Mouse (Mus musculus) heart, embryonic 15.5 days (tissue): ENCODE data around the gene Rapgef3. TPM values are rescaled to one million over a fixed set of nuclear protein-coding genes. Genes with fewer than 3 reads are reported as not detected.
A peak's percentile ranks its signal among the peaks of the same experiment; 100 is the strongest.

Source experiments
- ATAC-seq: fragments of 200-750 bp; cut with Nextera tagmentation; replicated peaks from 2 replicates; pipeline ENCODE4 v1.8.0; 2017; ENCODE audit warnings: low read depth, moderate TSS enrichment; ENCODE audit not compliant: insufficient number of reproducible peaks, insufficient read depth, low FRiP score
- H3K27ac ChIP-seq: fragments of 300-500 bp; sonication (generic); 2 replicates; pipeline ENCODE4 v1.5.1; 2015; ENCODE audit warnings: mild to moderate bottlenecking, inconsistent platforms
- H3K27me3 ChIP-seq: fragments of 300-500 bp; sonication (generic); 2 replicates; pipeline ENCODE4 v1.6.1; 2015; ENCODE audit warnings: inconsistent platforms
- H3K36me3 ChIP-seq: fragments of 300-500 bp; sonication (generic); 2 replicates; pipeline ENCODE4 v1.6.1; 2015; ENCODE audit warnings: mild to moderate bottlenecking, inconsistent platforms
- H3K4me1 ChIP-seq: fragments of 300-500 bp; sonication (generic); replicated peaks from 2 replicates; pipeline ENCODE4 v1.6.1; 2015; ENCODE audit warnings: inconsistent platforms
- H3K4me2 ChIP-seq: fragments of 300-500 bp; sonication (generic); 2 replicates; pipeline ENCODE4 v1.6.1; 2015; ENCODE audit warnings: inconsistent platforms, mild to moderate bottlenecking, moderate library complexity
- H3K4me3 ChIP-seq: fragments of 300-500 bp; sonication (generic); 2 replicates; pipeline ENCODE4 v1.5.1; 2015; ENCODE audit warnings: mild to moderate bottlenecking, inconsistent platforms
- H3K9ac ChIP-seq: fragments of 300-500 bp; sonication (generic); 2 replicates; pipeline ENCODE4 v1.6.1; 2015; ENCODE audit warnings: mild to moderate bottlenecking, inconsistent platforms
- H3K9me3 ChIP-seq: fragments of 300-500 bp; sonication (generic); replicated peaks from 2 replicates; pipeline ENCODE4 v1.6.1; 2016; ENCODE audit warnings: inconsistent platforms
- WGBS: fragments of 180-500 bp; shearing (Covaris S2); methylation state at CpG from one replicate; pipeline ENCODE4 v1.1.7; 2015; ENCODE audit warnings: mixed read lengths; 5-methylcytosine and 5-hydroxymethylcytosine counted together
- polyA plus RNA-seq: library from polyadenylated mRNA; unstranded; fragments of >200 nt; fragmentation: Nextera tagmentation; extraction: Ambion mirVana; gene quantifications from 2 replicates; pipeline ENCODE4 v1.2.1, GENCODE M21; 2015

Gene Rapgef3
- polyA plus RNA-seq, 1 experiment from 2014 or later, result 20.0 TPM

DNA sequence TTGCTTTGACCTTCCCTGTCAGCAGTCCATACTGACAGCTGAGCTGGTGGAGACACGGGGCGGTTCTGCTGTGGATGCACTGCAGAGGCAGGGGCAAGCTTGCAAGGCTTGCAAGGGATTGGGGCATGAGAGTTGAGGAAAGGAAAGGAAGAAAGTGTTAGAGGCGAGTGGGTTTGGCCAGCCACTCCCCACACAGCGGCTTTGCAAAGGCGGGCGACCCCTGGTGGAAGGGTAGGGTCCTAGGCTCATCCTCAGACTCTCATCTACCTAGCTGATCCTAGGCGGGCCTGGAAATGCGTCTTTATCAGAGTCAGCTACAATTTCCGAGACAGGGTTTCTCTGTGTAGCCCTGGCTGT lies 15.0 kb upstream of the Rapgef3 start:
- no peaks in the 10 kb centered on the region for H3K27me3 ChIP-seq
- H3K9ac ChIP-seq, result peak overlapping the region; percentile 4; the same call in 1 of the 2 replicates
- peak overlapping the region; percentile 58 for H3K27ac ChIP-seq
- peak overlapping the region; percentile 30 for H3K4me3 ChIP-seq
- peak; percentile 29; the same call in 1 of the 2 replicates for ATAC-seq
- H3K36me3 ChIP-seq, result no peaks in the 10 kb centered on the region
- H3K9me3 ChIP-seq, result no peaks in the 10 kb centered on the region
- WGBS, result 3% methylated on average over 9 of the region's 9 CpGs
- H3K4me1 ChIP-seq, result peaks cover 51% of the 10 kb centered on the region
- peak overlapping the region; percentile 54 for H3K4me2 ChIP-seq

- WGBS, result 13% methylated on average over 24 of the region's 24 CpGs
- Histone ChIP-seq H3K36me3 (no peaks in the 10 kb centered on the region), H3K9ac (peak overlapping the region; percentile 4; the same call in 1 of the 2 replicates), H3K4me1 (peaks cover 50% of the 10 kb centered on the region), H3K27ac (peak overlapping the region; percentile 58), H3K4me2 (peak overlapping the region; percentile 54), H3K27me3 (no peaks in the 10 kb centered on the region), H3K9me3 (no peaks in the 10 kb centered on the region), H3K4me3 (peak overlapping the region; percentile 30)
- no peak for ATAC-seq
Measured at GRCm38 (mm10) chr15:97781961-97782748, 14.4 kb upstream of the Rapgef3 start.

DNA sequence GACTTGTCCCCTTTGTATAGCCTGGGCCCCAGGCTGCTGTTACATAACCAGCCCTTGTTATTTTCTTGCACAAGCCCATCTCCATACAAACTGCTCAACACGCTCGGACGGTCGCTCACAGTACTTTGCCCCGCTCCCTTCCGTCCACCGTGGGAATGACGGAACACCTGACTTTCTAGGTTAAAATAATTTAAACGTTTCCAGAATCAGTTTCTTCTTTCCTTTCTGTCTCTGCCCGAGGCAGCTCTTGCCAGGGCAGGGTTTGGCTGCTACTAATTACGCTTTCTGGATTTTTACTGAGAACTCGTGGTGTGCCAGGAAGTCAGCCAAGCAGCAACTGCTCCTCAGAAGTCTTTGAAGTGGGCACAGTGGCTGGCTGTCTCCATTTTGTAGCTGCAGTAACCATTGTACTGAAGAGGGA lies 12.8 kb upstream of the Rapgef3 start:
- H3K4me1 ChIP-seq, result peaks cover 40% of the 10 kb centered on the region
- no peak overlapping the region for H3K4me2 ChIP-seq

GRCm38 (mm10) chr15:97779576-97779975 lies 11.8 kb upstream of the Rapgef3 start:
- Histone ChIP-seq H3K27me3 (no peaks in the 10 kb centered on the region), H3K4me3 (no peak overlapping the region), H3K36me3 (no peaks in the 10 kb centered on the region), H3K27ac (no peak overlapping the region), H3K9me3 (no peaks in the 10 kb centered on the region), H3K4me2 (no peak overlapping the region), H3K4me1 (peaks cover 31% of the 10 kb centered on the region), H3K9ac (no peak overlapping the region)
- no peak for ATAC-seq
- 96% methylated on average over 1 of the region's 1 CpGs for WGBS

More for the DNA sequence above, 12.8 kb upstream of the Rapgef3 start:
- Histone ChIP-seq H3K4me3 (no peak overlapping the region), H3K36me3 (no peaks in the 10 kb centered on the region), H3K27ac (peak overlapping the region; percentile 9; the same call in 1 of the 2 replicates), H3K9ac (no peak overlapping the region), H3K27me3 (no peaks in the 10 kb centered on the region), H3K9me3 (no peaks in the 10 kb centered on the region)
- no peak for ATAC-seq
- WGBS, result 80% methylated on average over 12 of the region's 12 CpGs

DNA sequence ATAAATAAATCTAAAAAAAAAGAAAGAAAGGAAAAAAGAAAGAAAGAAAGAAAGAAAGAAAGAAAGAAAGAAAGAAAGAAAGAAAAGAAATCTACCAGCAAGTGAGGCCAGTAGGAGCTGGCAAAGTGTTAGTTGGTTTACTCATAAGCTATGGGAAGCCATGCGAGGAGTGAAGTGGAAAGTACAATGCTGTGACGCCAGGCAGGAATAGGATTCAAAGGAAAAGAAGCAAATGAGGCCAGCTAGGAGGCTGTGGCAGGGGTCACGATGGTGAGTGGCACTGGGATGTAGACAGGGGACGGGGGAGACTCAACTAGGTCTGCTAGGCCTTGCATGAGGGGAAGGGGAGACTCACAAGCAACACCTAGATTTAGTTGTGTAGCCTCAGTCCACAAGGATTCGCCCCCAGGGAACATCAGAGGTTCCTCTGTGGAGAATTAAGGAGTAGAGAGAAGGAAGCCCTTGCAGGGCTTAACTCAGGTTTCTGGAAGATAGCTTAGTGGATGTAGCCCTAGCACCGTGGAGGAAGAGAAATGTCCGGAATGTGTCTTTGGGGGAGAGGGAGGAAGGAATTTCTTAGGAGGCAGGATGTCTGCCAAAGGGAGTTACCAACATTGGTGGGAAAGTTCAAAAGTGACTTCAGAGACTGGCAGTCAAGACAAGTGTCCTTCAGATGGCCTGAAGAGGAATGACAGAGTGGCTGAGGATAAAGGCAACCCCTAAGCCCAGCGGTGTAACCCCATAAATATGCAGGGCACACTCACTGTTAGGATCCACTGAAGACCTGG lies 10.7 kb upstream of the Rapgef3 start, which contains the start of gene Slc48a1:
TSS of gene Slc48a1 (plus strand) at position 210 of the 788 bp plus-strand sequence.
- Histone ChIP-seq H3K4me2 (no peak within 1 kb of the TSS), H3K9ac (no peak within 1 kb of the TSS), H3K4me1 (peaks cover 38% of the 10 kb centered on the region), H3K36me3 (no peaks in the 10 kb centered on the region), H3K9me3 (no peaks in the 10 kb centered on the region), H3K4me3 (no peak within 1 kb of the TSS), H3K27ac (peak within 1 kb of the TSS; percentile 61), H3K27me3 (no peaks in the 10 kb centered on the region)
- WGBS, result 60% methylated on average over 8 of the region's 8 CpGs
- no peak for ATAC-seq

GRCm38 (mm10) chr15:97776919-97777318 lies 9.1 kb upstream of the Rapgef3 start:
- H3K4me1 ChIP-seq, result peaks cover 41% of the 10 kb centered on the region
- no peaks in the 10 kb centered on the region for H3K36me3 ChIP-seq
- H3K9ac ChIP-seq, result no peak overlapping the region
- no peak for ATAC-seq
- no peak overlapping the region for H3K4me3 ChIP-seq
- WGBS, result 77% methylated on average over 6 of the region's 6 CpGs
- no peaks in the 10 kb centered on the region for H3K27me3 ChIP-seq
- no peak overlapping the region for H3K27ac ChIP-seq
- H3K9me3 ChIP-seq, result no peaks in the 10 kb centered on the region
- no peak overlapping the region for H3K4me2 ChIP-seq

DNA sequence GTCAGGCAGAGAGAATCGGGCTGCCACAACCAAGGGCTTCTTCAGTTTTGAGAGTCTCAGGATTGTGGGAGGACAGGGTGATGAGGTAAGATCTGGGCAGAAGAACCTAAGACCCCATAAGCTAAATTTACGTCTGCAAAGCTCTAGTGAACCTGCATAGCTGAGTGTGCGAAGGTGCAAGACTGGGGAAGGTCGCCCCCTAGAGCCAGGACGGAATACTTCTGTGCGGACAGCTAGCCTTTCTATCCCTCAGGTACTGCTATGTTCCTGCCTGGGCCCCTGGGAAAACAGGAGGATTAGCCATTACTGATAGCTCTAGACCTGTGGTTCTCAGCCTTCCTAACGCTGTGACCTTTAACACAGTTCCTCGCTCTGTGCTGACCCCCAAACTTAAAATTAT lies 8.7 kb upstream of the Rapgef3 start:
- no peak overlapping the region for H3K4me2 ChIP-seq
- no peaks in the 10 kb centered on the region for H3K36me3 ChIP-seq
- no peaks in the 10 kb centered on the region for H3K9me3 ChIP-seq
- H3K4me1 ChIP-seq, result peaks cover 40% of the 10 kb centered on the region
- ATAC-seq, result 0 out of 2 replicates have a peak, but pooled peaks have one; percentile 35
- 9% methylated on average over 8 of the region's 8 CpGs for WGBS
- H3K4me3 ChIP-seq, result no peak overlapping the region
- H3K9ac ChIP-seq, result no peak overlapping the region
- H3K27ac ChIP-seq, result no peak overlapping the region
- no peaks in the 10 kb centered on the region for H3K27me3 ChIP-seq

- Histone ChIP-seq H3K9ac (no peak overlapping the region), H3K4me1 (peaks cover 39% of the 10 kb centered on the region), H3K9me3 (no peaks in the 10 kb centered on the region), H3K36me3 (no peaks in the 10 kb centered on the region), H3K4me3 (no peak overlapping the region), H3K4me2 (peak overlapping the region; percentile 45), H3K27ac (peak overlapping the region; percentile 91), H3K27me3 (no peaks in the 10 kb centered on the region)
- 39% methylated on average over 5 of the region's 5 CpGs for WGBS
- peak; percentile 36; the same call in 1 of the 2 replicates for ATAC-seq
Measured at GRCm38 (mm10) chr15:97773961-97774370, 6.2 kb upstream of the Rapgef3 start.

DNA sequence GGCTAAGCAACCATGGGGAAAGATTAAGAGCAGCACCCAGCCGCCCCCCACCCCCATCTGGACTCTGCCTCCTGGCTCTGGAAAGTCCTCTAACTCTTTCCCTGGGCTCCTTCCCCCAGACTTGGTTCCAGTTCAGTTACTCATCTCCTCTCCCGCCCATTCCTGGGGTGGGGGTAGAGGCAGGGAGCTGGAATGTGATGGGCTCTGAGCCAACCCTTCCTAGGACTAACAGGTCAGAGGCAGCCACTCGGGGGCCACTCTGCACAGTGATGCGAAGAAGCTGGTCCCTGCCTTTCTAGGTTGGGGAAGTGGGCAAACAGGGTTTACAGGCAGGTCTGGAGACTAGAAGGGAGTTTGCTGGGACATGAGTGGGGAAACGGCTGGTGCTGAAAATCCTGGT lies 5.3 kb upstream of the Rapgef3 start:
- Histone ChIP-seq H3K9ac (no peak overlapping the region), H3K4me3 (no peak overlapping the region)

DNA sequence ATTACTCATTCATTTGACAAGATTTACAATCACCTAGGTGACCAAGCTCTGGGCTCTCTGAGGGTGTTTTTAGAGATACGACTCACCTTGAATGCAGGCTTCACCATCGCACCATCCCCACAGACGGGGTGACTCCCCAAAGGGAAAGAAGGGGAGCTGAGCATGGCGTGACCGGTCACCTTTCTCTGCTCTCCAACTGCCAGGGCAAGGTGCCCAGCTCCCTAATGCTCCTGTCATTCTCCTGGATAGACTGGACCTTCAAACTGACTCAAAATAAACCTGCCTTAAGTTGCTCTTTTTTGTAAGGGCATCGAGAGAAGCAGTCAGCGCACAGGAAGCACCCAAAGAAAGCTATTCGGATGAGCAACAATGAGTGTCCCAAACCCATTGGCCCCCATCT lies 2.5 kb upstream of the Rapgef3 start:
- Histone ChIP-seq H3K36me3 (no peaks in the 10 kb centered on the region), H3K4me3 (no peak overlapping the region), H3K4me1 (peaks cover 59% of the 10 kb centered on the region), H3K27ac (no peak overlapping the region), H3K9ac (no peak overlapping the region), H3K27me3 (no peaks in the 10 kb centered on the region), H3K4me2 (no peak overlapping the region), H3K9me3 (no peaks in the 10 kb centered on the region)
- no peak for ATAC-seq
- 83% methylated on average over 8 of the region's 8 CpGs for WGBS

More for the DNA sequence above, 5.3 kb upstream of the Rapgef3 start:
- H3K4me1 ChIP-seq, result peaks cover 40% of the 10 kb centered on the region
- H3K36me3 ChIP-seq, result no peaks in the 10 kb centered on the region
- peak; percentile 88 for ATAC-seq
- peak overlapping the region; percentile 91 for H3K27ac ChIP-seq
- peak overlapping the region; percentile 45 for H3K4me2 ChIP-seq
- 4% methylated on average over 5 of the region's 5 CpGs for WGBS
- no peaks in the 10 kb centered on the region for H3K9me3 ChIP-seq
- H3K27me3 ChIP-seq, result no peaks in the 10 kb centered on the region

DNA sequence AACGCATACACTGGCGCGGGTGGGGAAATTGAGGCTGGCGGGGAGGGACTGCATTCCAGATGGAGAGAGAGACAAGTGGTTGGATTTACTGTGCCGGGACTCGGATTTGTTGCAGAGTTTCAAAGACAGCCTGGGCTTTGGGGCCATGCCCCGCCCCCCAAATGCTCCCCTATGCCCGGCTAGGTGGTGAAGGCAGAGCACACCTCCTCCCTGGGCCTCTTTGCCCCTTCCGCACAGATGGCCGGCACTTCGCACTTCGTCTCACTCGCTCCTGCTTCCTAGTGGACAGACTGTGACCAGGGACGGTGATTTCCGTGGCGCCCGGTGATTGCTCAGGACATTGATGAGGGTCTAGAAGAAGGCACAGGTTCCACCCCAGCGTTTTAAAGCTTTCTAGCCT lies 420 bp upstream of the Rapgef3 start:
- Histone ChIP-seq H3K36me3 (no peaks in the 10 kb centered on the region), H3K4me3 (peak overlapping the region; percentile 54), H3K4me1 (peaks cover 55% of the 10 kb centered on the region), H3K27me3 (no peaks in the 10 kb centered on the region), H3K27ac (peak overlapping the region; percentile 87), H3K4me2 (peak overlapping the region; percentile 95), H3K9me3 (no peaks in the 10 kb centered on the region), H3K9ac (peak overlapping the region; percentile 70)
- peak; percentile 24 for ATAC-seq
- WGBS, result 3% methylated on average over 18 of the region's 18 CpGs
